Mouse (Mus musculus) liver, embryonic 14.5 days (tissue): Measurements from ENCODE around the gene Rab9. TPM values are rescaled to one million over a fixed set of nuclear protein-coding genes. Genes with fewer than 3 reads are reported as not detected.
"Not testable (repeated sequence)": the region's sequence is repeated elsewhere in the genome, so short reads cannot be mapped to it uniquely, and the experiment has no call there.

Source experiments
- ATAC-seq: fragments of 200-750 bp; cut with Nextera tagmentation; 2 replicates; pipeline ENCODE4 v1.8.0; 2017; ENCODE audit warnings: moderate number of reproducible peaks, mild to moderate bottlenecking, moderate library complexity; ENCODE audit not compliant: insufficient read depth
- DNase-seq, 3 experiments: peaks; one replicate each; pipeline ENCODE4 v3.0.0-alpha.2; 2012 to 2013; ENCODE audit warnings: low read depth in 3 of 3, low spot score in 3 of 3
- H3K27ac ChIP-seq: fragments of 300-500 bp; sonication (generic); 2 replicates; pipeline ENCODE4 v1.5.1; 2014; ENCODE audit warnings: moderate library complexity, mild to moderate bottlenecking, control low read depth, inconsistent platforms
- H3K27me3 ChIP-seq: fragments of 300-500 bp; sonication (generic); 2 replicates; pipeline ENCODE4 v1.6.1; 2014; ENCODE audit warnings: mild to moderate bottlenecking, low read length, moderate library complexity; ENCODE audit not compliant: control insufficient read depth, insufficient read depth
- H3K36me3 ChIP-seq: fragments of 300-500 bp; sonication (generic); replicated peaks from 2 replicates; pipeline ENCODE4 v1.6.1; 2014; ENCODE audit warnings: low read depth; ENCODE audit not compliant: control insufficient read depth, insufficient read depth
- H3K4me1 ChIP-seq, 2 experiments: fragments of 200-500 bp in 1 of 2; fragments of 300-500 bp in 1 of 2; sonication (generic) in 1 of 2; replicated peaks; 2 replicates each; pipeline ENCODE4 v1.6.1; 2012 to 2014; ENCODE audit warnings: antibody characterized with exemption in 1 of 2, inconsistent platforms in 1 of 2, low read length in 1 of 2; ENCODE audit not compliant: control insufficient read depth in 2 of 2, insufficient read depth in 2 of 2
- H3K4me2 ChIP-seq: fragments of 300-500 bp; sonication (generic); 2 replicates; pipeline ENCODE4 v1.6.1; 2014; ENCODE audit warnings: low read depth, mild to moderate bottlenecking, control low read depth, moderate library complexity
- H3K4me3 ChIP-seq, 2 experiments: fragments of 200-500 bp in 1 of 2; fragments of 300-500 bp in 1 of 2; sonication (generic) in 1 of 2; 2 replicates each; pipeline ENCODE4 v1.5.1; 2012 to 2014; ENCODE audit warnings: low read depth in 2 of 2, low read length in 2 of 2, mild to moderate bottlenecking in 2 of 2, control low read depth in 1 of 2, inconsistent platforms in 1 of 2, moderate library complexity in 1 of 2; ENCODE audit not compliant: insufficient read depth in 1 of 2
- H3K9ac ChIP-seq: fragments of 300-500 bp; sonication (generic); replicated peaks from 2 replicates; pipeline ENCODE4 v1.6.1; 2014; ENCODE audit warnings: mild to moderate bottlenecking, control low read depth, moderate library complexity
- H3K9me3 ChIP-seq: fragments of 300-500 bp; sonication (generic); 2 replicates; pipeline ENCODE4 v1.6.1; 2016; ENCODE audit warnings: low read length, mixed read lengths; ENCODE audit not compliant: control insufficient read depth
- CTCF ChIP-seq: IDR thresholded peaks from 2 replicates; pipeline ENCODE4 v1.5.1; 2016; ENCODE audit warnings: antibody characterized with exemption, low read depth, control low read depth
- EP300 ChIP-seq: IDR thresholded peaks from 2 replicates; pipeline ENCODE4 v1.6.1; 2016; ENCODE audit warnings: antibody characterized with exemption, low read depth
- WGBS: fragments of 180-500 bp; shearing (Covaris S2); extraction: QIAGEN DNeasy Blood & Tissue Kit; methylation state at CpG from one replicate; pipeline ENCODE4 v1.1.7; 2014; ENCODE audit not compliant: insufficient replicate concordance; 5-methylcytosine and 5-hydroxymethylcytosine counted together
- polyA plus RNA-seq, 2 experiments: library from polyadenylated mRNA; depleted of rRNA in 1 of 2; stranded (reverse) in 1 of 2; unstranded in 1 of 2; fragments of >200 nt; fragmentation: Nextera tagmentation in 1 of 2; extraction: Ambion mirVana in 1 of 2; gene quantifications; 2 replicates each; pipeline versions ENCODE4 v1.2.1 to v1.2.3; 2012 to 2014

The Rab9 gene
- polyA plus RNA-seq, 2 experiments = 11.3 to 22.2 TPM

DNA sequence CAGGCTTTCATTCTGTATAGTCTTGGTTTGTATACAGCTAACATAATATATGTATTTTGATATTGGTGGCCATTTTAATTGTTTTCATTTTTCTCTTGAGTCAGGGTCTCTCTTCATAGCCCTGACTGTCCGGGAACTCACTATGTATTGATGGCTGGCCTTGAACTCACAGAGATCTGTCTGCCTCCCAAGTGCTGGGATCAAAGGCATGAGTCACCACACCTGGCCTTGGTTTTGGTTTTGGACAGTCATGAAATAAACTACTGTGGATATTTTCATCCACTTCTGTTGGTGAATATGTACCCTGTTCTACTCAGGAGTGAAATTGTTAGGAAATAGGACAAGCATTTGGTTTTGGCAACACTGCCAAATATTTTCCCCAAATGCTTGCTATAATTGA lies 37.0 kb upstream of the Rab9 start:
- Histone ChIP-seq H3K36me3 (no peaks in the 10 kb centered on the region), H3K4me2 (no peak overlapping the region), H3K4me1 (peaks cover 0 to 15% of the 10 kb centered on the region in 2 experiments; a peak in 3 of 4 replicates), H3K9ac (no peak overlapping the region), H3K9me3 (no peaks in the 10 kb centered on the region), H3K27me3 (no peaks in the 10 kb centered on the region), H3K4me3 (no peak overlapping the region), H3K27ac (no peak overlapping the region)
- DNase-seq = no peak
- TF ChIP-seq CTCF (no peak), EP300 (no peak)
- 57% methylated on average over 1 of the region's 1 CpGs for WGBS
- no peak for ATAC-seq

GRCm38 (mm10) chrX:166515923-166516322 lies 36.3 kb upstream of the Rab9 start:
- ATAC-seq (no peak), DNase-seq (no peak)
- Histone ChIP-seq H3K9ac (no peak overlapping the region), H3K4me1 (peaks cover 0 to 15% of the 10 kb centered on the region in 2 experiments; a peak in 3 of 4 replicates), H3K4me2 (no peak overlapping the region), H3K27me3 (no peaks in the 10 kb centered on the region), H3K27ac (no peak overlapping the region), H3K36me3 (no peaks in the 10 kb centered on the region), H3K4me3 (no peak overlapping the region), H3K9me3 (no peaks in the 10 kb centered on the region)
- WGBS = 43% methylated on average over 3 of the region's 3 CpGs
- TF ChIP-seq EP300 (no peak), CTCF (no peak)

DNA sequence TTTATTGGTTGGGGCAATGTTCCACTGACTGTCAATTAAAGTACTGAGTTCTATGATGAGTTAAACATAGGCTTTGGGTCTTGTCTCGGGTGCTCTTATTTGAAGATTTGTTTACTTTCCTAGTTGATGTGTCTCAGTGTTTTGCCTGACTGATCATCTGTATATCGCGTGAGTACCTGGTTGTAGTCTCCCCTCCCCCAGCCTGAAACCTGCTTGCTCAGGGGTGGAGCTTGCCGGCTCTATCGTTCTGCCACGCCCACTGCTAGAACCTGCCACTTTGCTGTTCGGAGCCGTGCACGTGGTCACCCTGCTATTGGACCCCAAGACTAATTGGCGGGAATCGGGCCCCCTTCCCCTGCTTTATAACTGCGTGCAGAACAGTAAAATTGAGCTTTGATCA lies 34.4 kb upstream of the Rab9 start:
- H3K36me3 ChIP-seq, H3K27ac ChIP-seq, H3K4me3 ChIP-seq, H3K27me3 ChIP-seq, H3K9me3 ChIP-seq, H3K9ac ChIP-seq, ATAC-seq: not testable (repeated sequence)
- 8% methylated on average over 12 of the region's 12 CpGs for WGBS
- peaks cover 0 to 19% of the 10 kb centered on the region in 2 experiments; a peak in 3 of 4 replicates for H3K4me1 ChIP-seq
- peak overlapping the region; percentile 52 for H3K4me2 ChIP-seq
- peak; percentile 3 to 26 (median 11) for DNase-seq

DNA sequence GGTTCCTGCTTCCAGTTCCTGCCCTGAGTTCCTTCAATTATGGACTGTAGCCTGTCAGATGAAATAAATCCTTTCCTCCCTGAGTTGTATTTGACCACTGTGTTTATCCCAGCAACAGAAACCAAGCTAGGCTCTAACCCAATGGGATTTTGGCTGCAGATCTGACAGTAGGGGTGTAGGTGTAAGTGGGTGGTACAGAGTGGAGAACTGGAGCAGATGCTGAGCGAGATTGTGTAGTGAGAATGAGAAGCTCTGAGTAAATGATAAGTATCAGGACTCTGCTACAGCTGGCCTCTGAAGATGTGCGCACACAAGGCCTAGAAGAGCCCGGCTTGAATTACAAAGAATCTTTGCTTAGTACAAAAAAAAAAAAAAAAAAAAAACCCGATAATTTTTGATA lies 32.4 kb upstream of the Rab9 start:
- Histone ChIP-seq H3K27me3 (no peaks in the 10 kb centered on the region), H3K4me3 (no peak overlapping the region), H3K36me3 (no peaks in the 10 kb centered on the region), H3K4me2 (no peak overlapping the region), H3K9me3 (no peaks in the 10 kb centered on the region), H3K4me1 (peaks cover 0 to 20% of the 10 kb centered on the region in 2 experiments; a peak in 3 of 4 replicates), H3K27ac (no peak overlapping the region), H3K9ac (no peak overlapping the region)
- no peak for TF ChIP-seq EP300
- TF ChIP-seq CTCF = no peak
- WGBS = 33% methylated on average over 4 of the region's 4 CpGs
- ATAC-seq = no peak
- DNase-seq = peak; percentile 24 to 35 (median 33)

GRCm38 (mm10) chrX:166511107-166511506 lies 31.4 kb upstream of the Rab9 start:
- peak overlapping the region; percentile 64 for H3K4me2 ChIP-seq
- no peaks in the 10 kb centered on the region for H3K9me3 ChIP-seq
- TF ChIP-seq EP300 (no peak), CTCF (no peak)
- DNase-seq = no peak
- no peak for ATAC-seq
- H3K4me1 ChIP-seq = peaks cover 0 to 20% of the 10 kb centered on the region in 2 experiments; a peak in 3 of 4 replicates
- H3K36me3 ChIP-seq = no peaks in the 10 kb centered on the region
- no peaks in the 10 kb centered on the region for H3K27me3 ChIP-seq
- no peak overlapping the region for H3K4me3 ChIP-seq
- 0 out of 2 replicates have a peak overlapping the region, but pooled peaks have one; percentile 61 for H3K9ac ChIP-seq
- H3K27ac ChIP-seq = no peak overlapping the region
